Mouse (Mus musculus): ENCODE data around the gene Adamts15. TPM values are rescaled to one million over a fixed set of nuclear protein-coding genes. Genes with fewer than 3 reads are reported as not detected.

Gene Adamts15
- total RNA-seq, 1 experiment = 2.0 TPM

DNA sequence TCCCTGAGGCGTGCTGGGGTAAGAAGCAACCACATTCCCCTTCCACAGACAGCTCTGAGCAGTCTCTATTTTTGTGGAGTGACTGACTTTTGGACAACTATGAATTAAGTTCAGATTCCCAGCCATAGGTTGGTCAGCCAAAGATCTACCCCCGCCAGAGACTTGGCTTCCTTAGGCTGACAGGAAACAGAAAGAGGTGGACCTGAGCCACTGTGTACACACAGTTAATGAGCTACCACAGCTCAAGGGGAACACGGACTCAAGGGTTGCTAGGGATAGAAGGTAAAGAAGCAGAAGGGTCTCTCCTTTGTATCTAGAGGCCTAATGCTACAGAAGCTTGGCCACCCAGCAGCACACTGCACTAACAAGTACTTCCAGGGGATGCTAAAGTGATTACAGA lies 10.1 kb downstream of the Adamts15 start:
- in situ Hi-C loops (cut with MboI; ENCODE audit: low sequenced_read_pairs in 2 of 2, unreplicated experiment in 2 of 2) = loop anchor here in 1 of 2 experiments (10.0 kb wide), 1 partner anchor 357 kb away; no protein-coding TSS in a partner anchor
- Histone ChIP-seq H3K27ac (ENCODE audit: insufficient read depth, low read depth, low read length, poor library complexity, severe bottlenecking) (no peak overlapping the region), H3K36me3 (ENCODE audit: control insufficient read depth, insufficient read depth, low read length, poor library complexity, severe bottlenecking) (no peaks in the 10 kb centered on the region), H3K4me1 (ENCODE audit: control insufficient read depth in 2 of 2, insufficient read depth in 2 of 2, low read length in 2 of 2, poor library complexity in 1 of 2) (no peaks in the 10 kb centered on the region), H3K9me3 (ENCODE audit: control insufficient read depth, insufficient read depth, low read depth, low read length) (no peaks in the 10 kb centered on the region), H3K4me3 (ENCODE audit: insufficient read depth in 1 of 2, low read depth in 1 of 2, low read length in 2 of 2, poor library complexity in 1 of 2, severe bottlenecking in 1 of 2) (no peak overlapping the region), H3K9ac (ENCODE audit: insufficient read depth, low read depth, low read length, poor library complexity, severe bottlenecking) (no peak overlapping the region)
- TF ChIP-seq ZNF384 (IDR thresholded peaks at IDR 0.05; ENCODE audit: low read depth, low read length) (no peak), MAFK (IDR thresholded peaks at IDR 0.05; ENCODE audit: insufficient read depth, low read depth, low read length) (no peak), HCFC1 (IDR thresholded peaks at IDR 0.05; ENCODE audit: borderline replicate concordance, insufficient read depth, low read length) (no peak), ZC3H11A (IDR thresholded peaks at IDR 0.05; ENCODE audit: borderline replicate concordance, low read depth, low read length) (no peak), CHD2 (IDR thresholded peaks at IDR 0.05; ENCODE audit: low read depth, low read length) (no peak)
- no peak for DNase-seq (ENCODE audit: low read depth, low spot score)

DNA sequence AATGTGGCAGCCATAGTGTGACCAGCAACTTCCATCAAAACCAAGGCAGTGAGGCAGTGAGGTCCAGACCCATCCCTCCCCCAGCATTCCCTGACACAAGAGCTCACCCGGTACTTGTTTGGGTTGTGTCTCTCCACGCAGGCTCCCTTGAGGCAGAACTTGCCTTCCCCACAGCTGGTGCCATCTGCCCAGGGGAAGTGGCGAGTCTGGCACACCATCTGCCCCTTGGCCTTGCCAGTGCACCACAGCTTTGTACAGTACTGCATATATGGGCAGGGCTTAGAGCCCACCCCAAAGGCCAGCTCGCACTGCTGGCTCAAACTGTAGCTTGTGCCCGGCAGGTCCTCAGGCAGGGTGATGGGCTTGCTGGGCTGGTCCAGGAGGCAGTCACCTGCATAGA lies 11.8 kb downstream of the Adamts15 start:
- no peak for DNase-seq (ENCODE audit: low read depth, low spot score)
- Histone ChIP-seq H3K4me3 (ENCODE audit: insufficient read depth in 1 of 2, low read depth in 1 of 2, low read length in 2 of 2, poor library complexity in 1 of 2, severe bottlenecking in 1 of 2) (no peak overlapping the region), H3K9ac (ENCODE audit: insufficient read depth, low read depth, low read length, poor library complexity, severe bottlenecking) (no peak overlapping the region), H3K36me3 (ENCODE audit: control insufficient read depth, insufficient read depth, low read length, poor library complexity, severe bottlenecking) (no peaks in the 10 kb centered on the region), H3K27ac (ENCODE audit: insufficient read depth, low read depth, low read length, poor library complexity, severe bottlenecking) (no peak overlapping the region), H3K9me3 (ENCODE audit: control insufficient read depth, insufficient read depth, low read depth, low read length) (no peaks in the 10 kb centered on the region), H3K4me1 (ENCODE audit: control insufficient read depth in 2 of 2, insufficient read depth in 2 of 2, low read length in 2 of 2, poor library complexity in 1 of 2) (no peaks in the 10 kb centered on the region)
- in situ Hi-C loops (cut with MboI; ENCODE audit: low sequenced_read_pairs in 2 of 2, unreplicated experiment in 2 of 2) = loop anchor here in 1 of 2 experiments (10.0 kb wide), 1 partner anchor 356 kb away; no protein-coding TSS in a partner anchor
- TF ChIP-seq ZNF384 (IDR thresholded peaks at IDR 0.05; ENCODE audit: low read depth, low read length) = no peak
- TF ChIP-seq MAFK (IDR thresholded peaks at IDR 0.05; ENCODE audit: insufficient read depth, low read depth, low read length) = no peak
- no peak for TF ChIP-seq ZC3H11A (IDR thresholded peaks at IDR 0.05; ENCODE audit: borderline replicate concordance, low read depth, low read length)
- no peak for TF ChIP-seq CHD2 (IDR thresholded peaks at IDR 0.05; ENCODE audit: low read depth, low read length)
- TF ChIP-seq HCFC1 (IDR thresholded peaks at IDR 0.05; ENCODE audit: borderline replicate concordance, insufficient read depth, low read length) = no peak

DNA sequence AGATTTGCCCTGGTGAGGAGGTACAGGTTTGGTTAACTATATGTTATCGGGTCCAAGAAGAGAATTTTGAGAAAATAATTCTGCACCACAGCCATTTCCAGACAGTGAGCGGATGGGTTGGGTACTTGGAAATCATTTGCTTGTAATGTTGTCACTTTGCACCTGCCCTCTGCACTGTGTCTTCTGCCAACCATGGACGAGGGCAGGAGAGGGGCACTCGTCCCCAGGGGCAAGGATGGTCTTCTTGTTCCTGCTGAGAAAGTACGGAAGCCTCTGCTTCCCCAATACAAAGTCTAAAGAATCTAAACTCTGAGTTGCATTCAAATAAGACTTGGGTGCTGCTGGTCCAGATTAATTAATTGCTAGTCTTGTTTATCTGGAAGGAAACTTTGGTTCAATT lies 13.3 kb downstream of the Adamts15 start:
- Histone ChIP-seq H3K9ac (ENCODE audit: insufficient read depth, low read depth, low read length, poor library complexity, severe bottlenecking) (no peak overlapping the region), H3K9me3 (ENCODE audit: control insufficient read depth, insufficient read depth, low read depth, low read length) (no peaks in the 10 kb centered on the region), H3K27ac (ENCODE audit: insufficient read depth, low read depth, low read length, poor library complexity, severe bottlenecking) (no peak overlapping the region), H3K4me1 (ENCODE audit: control insufficient read depth in 2 of 2, insufficient read depth in 2 of 2, low read length in 2 of 2, poor library complexity in 1 of 2) (no peaks in the 10 kb centered on the region), H3K36me3 (ENCODE audit: control insufficient read depth, insufficient read depth, low read length, poor library complexity, severe bottlenecking) (no peaks in the 10 kb centered on the region), H3K4me3 (ENCODE audit: insufficient read depth in 1 of 2, low read depth in 1 of 2, low read length in 2 of 2, poor library complexity in 1 of 2, severe bottlenecking in 1 of 2) (no peak overlapping the region)
- in situ Hi-C loops (cut with MboI; ENCODE audit: low sequenced_read_pairs in 2 of 2, unreplicated experiment in 2 of 2) = no loop called here
- DNase-seq (ENCODE audit: low read depth, low spot score) = no peak
- TF ChIP-seq ZC3H11A (IDR thresholded peaks at IDR 0.05; ENCODE audit: borderline replicate concordance, low read depth, low read length) (no peak), ZNF384 (IDR thresholded peaks at IDR 0.05; ENCODE audit: low read depth, low read length) (no peak), CHD2 (IDR thresholded peaks at IDR 0.05; ENCODE audit: low read depth, low read length) (no peak), HCFC1 (IDR thresholded peaks at IDR 0.05; ENCODE audit: borderline replicate concordance, insufficient read depth, low read length) (no peak), MAFK (IDR thresholded peaks at IDR 0.05; ENCODE audit: insufficient read depth, low read depth, low read length) (no peak)

GRCm38 (mm10) chr9:30908296-30908690 lies 14.0 kb downstream of the Adamts15 start:
- DNase-seq (ENCODE audit: low read depth, low spot score) = no peak
- H3K4me1 ChIP-seq (ENCODE audit: control insufficient read depth in 2 of 2, insufficient read depth in 2 of 2, low read length in 2 of 2, poor library complexity in 1 of 2) = no peaks in the 10 kb centered on the region
- in situ Hi-C loops (cut with MboI; ENCODE audit: low sequenced_read_pairs in 2 of 2, unreplicated experiment in 2 of 2) = no loop called here
- H3K27ac ChIP-seq (ENCODE audit: insufficient read depth, low read depth, low read length, poor library complexity, severe bottlenecking) = no peak overlapping the region
- no peaks in the 10 kb centered on the region for H3K9me3 ChIP-seq (ENCODE audit: control insufficient read depth, insufficient read depth, low read depth, low read length)
- TF ChIP-seq HCFC1 (IDR thresholded peaks at IDR 0.05; ENCODE audit: borderline replicate concordance, insufficient read depth, low read length) = no peak
- no peaks in the 10 kb centered on the region for H3K36me3 ChIP-seq (ENCODE audit: control insufficient read depth, insufficient read depth, low read length, poor library complexity, severe bottlenecking)
- H3K9ac ChIP-seq (ENCODE audit: insufficient read depth, low read depth, low read length, poor library complexity, severe bottlenecking) = no peak overlapping the region
- H3K4me3 ChIP-seq (ENCODE audit: insufficient read depth in 1 of 2, low read depth in 1 of 2, low read length in 2 of 2, poor library complexity in 1 of 2, severe bottlenecking in 1 of 2) = no peak overlapping the region

- H3K4me3 ChIP-seq (ENCODE audit: insufficient read depth in 1 of 2, low read depth in 1 of 2, low read length in 2 of 2, poor library complexity in 1 of 2, severe bottlenecking in 1 of 2) = no peak overlapping the region
- TF ChIP-seq CHD2 (IDR thresholded peaks at IDR 0.05; ENCODE audit: low read depth, low read length) (no peak), ZNF384 (IDR thresholded peaks at IDR 0.05; ENCODE audit: low read depth, low read length) (no peak), ZC3H11A (IDR thresholded peaks at IDR 0.05; ENCODE audit: borderline replicate concordance, low read depth, low read length) (no peak), MAFK (IDR thresholded peaks at IDR 0.05; ENCODE audit: insufficient read depth, low read depth, low read length) (no peak), HCFC1 (IDR thresholded peaks at IDR 0.05; ENCODE audit: borderline replicate concordance, insufficient read depth, low read length) (no peak)
- H3K9ac ChIP-seq (ENCODE audit: insufficient read depth, low read depth, low read length, poor library complexity, severe bottlenecking) = no peak overlapping the region
- H3K4me1 ChIP-seq (ENCODE audit: control insufficient read depth in 2 of 2, insufficient read depth in 2 of 2, low read length in 2 of 2, poor library complexity in 1 of 2) = no peaks in the 10 kb centered on the region
- in situ Hi-C loops (cut with MboI; ENCODE audit: low sequenced_read_pairs in 2 of 2, unreplicated experiment in 2 of 2) = no loop called here
- no peaks in the 10 kb centered on the region for H3K36me3 ChIP-seq (ENCODE audit: control insufficient read depth, insufficient read depth, low read length, poor library complexity, severe bottlenecking)
- no peak overlapping the region for H3K27ac ChIP-seq (ENCODE audit: insufficient read depth, low read depth, low read length, poor library complexity, severe bottlenecking)
- no peak for DNase-seq (ENCODE audit: low read depth, low spot score)
- H3K9me3 ChIP-seq (ENCODE audit: control insufficient read depth, insufficient read depth, low read depth, low read length) = no peaks in the 10 kb centered on the region
Measured at GRCm38 (mm10) chr9:30907677-30908295, 14.5 kb downstream of the Adamts15 start.

Data from ES-E14 (cell line).